Mouse (Mus musculus) large intestine, adult 2 months (tissue): ENCODE data around the gene Cadps2. TPM values are rescaled to one million over a fixed set of nuclear protein-coding genes. Genes with fewer than 3 reads are reported as not detected.

Source experiments
- DNase-seq: peaks from one replicate; pipeline ENCODE4 v3.0.0-alpha.2; 2012; ENCODE audit warnings: low read depth, low spot score
- WGBS: fragments of 180-500 bp; shearing (Covaris S2); methylation state at CpG from one replicate; pipeline ENCODE4 v1.1.7; 2018; 5-methylcytosine and 5-hydroxymethylcytosine counted together
- polyA plus RNA-seq: library from polyadenylated mRNA; depleted of rRNA; stranded (reverse); fragments of >200 nt; gene quantifications from 2 replicates; pipeline ENCODE4 v1.2.3, GENCODE M21; 2012; rRNA removed

The Cadps2 gene
- 4.1 and 4.4 TPM in 2 replicates for polyA plus RNA-seq

DNA sequence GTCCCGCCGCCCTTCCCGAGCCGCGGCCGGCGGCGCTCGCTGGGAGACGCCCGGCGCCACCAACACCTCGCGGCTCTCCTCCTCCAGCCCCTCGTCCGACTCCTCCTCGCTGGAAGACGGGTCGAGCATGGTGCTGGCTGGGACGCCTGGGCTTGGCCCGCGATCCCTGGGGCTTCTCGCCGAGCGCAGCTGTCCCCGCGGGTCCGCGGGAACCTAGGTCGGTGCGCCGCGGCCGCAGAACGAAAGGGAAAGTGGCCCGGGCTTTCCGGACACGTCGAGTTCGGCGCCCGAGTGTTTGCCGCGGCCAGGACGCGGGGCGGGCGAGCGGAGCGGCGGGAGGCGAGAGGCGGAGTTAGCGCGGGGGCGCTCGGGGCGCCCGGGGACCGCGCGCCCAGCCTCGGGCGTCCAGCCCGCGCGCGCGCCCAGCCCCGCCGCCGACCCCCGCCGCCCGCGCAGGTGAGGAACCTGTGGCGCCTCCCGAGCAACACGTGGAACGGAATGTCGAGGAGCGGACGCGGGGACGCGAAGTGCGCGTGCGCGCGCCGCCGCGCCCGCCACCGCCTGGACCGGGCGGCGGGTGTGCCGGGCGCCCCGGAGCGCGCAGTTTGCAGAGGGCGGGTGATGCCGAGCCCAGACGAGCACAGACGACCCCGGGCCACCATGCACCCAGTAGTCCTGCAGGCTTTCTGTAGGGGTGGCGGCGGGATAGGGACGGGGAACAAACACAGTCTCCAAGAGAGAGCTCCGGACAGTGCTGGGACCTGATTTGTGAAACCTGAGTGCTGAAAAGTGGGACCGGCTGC lies at the start of gene Cadps2:
Cadps2 (minus strand) TSS at position 413 of the 803 bp plus-strand sequence.
- under 1% methylated on average over 113 of the region's 114 CpGs for WGBS
- DNase-seq: no peak

DNA sequence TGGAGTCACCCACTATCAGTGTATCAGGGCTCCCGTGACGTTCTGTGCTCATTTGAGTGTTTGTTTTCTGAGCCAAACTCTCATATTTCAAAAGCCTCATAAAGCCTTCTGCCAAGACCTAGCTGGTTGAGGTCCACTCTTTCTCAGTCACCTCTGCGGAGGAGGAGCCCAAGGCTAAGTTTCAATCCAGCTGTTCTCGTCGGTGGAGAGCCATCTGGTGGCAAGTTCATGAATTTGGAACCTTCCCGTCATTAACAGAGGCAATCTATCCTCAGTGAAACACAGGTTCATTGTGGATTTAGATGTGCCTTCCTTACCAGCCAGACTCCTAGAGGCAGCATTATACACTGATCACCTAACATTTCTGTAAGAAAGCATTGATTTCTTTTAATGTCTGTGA lies 47.2 kb upstream of the Cadps2 start:
- WGBS: 4% methylated on average over 6 of the region's 6 CpGs
- DNase-seq: peak; percentile 42

DNA sequence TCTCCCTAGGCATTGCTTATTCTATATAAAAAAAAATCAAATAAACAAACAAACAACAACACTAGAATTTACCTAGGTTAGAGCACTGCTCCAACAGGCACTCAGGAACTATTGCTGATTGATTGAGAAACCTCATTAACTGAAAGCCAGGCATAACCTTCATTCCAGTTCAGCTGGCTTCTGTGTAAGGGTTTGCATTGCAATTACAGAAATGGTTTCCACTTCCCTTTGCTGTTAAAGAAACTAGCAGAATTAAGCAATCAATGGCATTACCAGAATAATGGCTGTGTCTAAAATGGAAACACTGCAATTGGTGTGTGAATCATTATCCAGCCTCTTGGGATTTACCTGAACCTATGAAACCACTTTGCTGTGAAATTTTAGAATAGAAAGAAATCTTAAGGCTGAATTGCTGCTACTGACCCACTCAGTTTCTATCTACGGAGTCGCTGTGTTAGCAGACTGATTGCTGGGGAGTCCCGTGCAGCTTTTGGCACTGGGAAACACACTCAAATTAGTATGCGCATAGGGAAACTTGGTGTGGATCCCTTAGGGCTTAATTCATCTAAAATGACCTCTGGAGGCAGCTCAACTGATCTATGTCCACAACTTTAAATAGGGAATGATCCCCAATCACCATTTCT lies 37.7 kb upstream of the Cadps2 start:
- WGBS: 87% methylated on average over 4 of the region's 4 CpGs
- DNase-seq: no peak

DNA sequence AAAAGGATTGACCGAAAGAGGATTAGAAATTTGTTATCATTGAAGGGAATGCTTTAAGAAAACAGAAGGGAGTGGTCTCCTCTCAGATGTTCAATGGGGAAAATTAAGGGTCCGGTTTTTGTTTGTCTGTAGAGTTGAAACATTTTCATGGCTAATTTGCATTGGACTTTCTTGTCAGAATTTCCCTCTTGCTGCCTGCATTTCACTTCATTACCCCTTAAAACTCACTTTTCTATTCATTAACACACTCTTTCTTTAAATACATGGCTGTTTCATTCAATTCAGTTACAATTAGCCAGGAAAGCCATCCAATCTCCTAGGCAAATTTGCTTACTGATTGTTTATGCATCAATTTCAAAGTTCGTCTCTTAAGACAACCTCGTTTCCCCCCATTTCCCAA lies 37.1 kb upstream of the Cadps2 start:
- WGBS: 82% methylated on average over 4 of the region's 4 CpGs

DNA sequence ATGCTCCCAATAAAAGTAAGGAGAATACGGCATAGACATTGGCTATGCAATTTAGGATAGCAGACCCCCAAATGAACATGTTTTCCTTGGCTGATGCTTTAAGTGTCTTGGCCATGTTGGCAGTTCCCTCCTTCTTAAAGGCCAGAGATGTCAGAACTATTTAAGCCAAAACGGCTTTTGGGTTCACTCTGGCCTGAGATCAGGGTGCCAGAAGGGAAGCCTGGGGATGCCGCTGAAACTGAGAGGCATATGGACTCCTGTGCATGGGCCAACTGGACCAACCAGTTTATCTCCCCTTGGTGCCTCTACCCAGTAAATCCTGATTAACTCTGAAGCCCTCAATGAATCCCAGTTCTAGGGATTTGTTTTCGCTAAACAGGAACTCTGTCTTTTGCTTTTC lies 34.6 kb upstream of the Cadps2 start:
- no peak for DNase-seq
- WGBS: 88% methylated on average over 4 of the region's 4 CpGs

More for the DNA sequence above, 37.1 kb upstream of the Cadps2 start:
- DNase-seq: no peak

DNA sequence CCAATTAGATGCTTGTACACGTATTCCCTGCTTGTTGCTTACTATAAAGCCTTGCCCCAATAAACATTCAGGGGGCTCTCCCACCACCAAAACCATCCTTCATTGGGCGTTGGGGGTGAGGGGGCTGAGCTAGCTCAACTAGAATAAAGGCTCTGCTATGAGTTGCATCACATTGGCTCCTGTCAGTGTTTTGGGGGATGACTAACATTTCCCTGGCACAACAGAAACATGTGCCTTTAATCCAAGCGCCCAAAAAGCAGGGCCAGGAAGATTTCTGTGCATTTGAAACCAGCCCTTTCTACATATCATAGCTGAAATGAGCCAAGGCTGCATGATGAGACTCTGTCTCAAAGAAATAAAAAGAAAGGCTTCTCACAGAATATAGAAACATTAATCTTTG lies 34.0 kb upstream of the Cadps2 start:
- WGBS: 74% methylated on average over 3 of the region's 3 CpGs
- no peak for DNase-seq

DNA sequence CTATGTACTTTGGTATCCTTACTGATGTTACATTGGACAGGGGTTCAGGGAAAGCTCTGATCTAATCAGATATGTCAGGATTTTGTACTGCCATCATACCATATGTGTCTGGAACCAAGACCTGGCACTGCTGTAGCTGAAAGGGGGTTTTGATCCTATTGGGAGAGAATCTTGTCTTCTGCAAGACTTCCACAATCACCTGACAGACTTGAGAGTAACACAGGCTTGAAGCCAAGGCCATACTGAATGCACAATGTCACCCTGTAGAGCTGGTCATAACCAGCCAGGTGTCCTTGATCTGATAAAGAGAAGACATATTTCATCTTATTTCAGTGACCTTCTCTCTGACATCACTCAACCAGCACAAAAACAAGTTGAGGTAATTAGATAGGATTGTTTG lies 30.8 kb upstream of the Cadps2 start:
- DNase-seq: no peak

DNA sequence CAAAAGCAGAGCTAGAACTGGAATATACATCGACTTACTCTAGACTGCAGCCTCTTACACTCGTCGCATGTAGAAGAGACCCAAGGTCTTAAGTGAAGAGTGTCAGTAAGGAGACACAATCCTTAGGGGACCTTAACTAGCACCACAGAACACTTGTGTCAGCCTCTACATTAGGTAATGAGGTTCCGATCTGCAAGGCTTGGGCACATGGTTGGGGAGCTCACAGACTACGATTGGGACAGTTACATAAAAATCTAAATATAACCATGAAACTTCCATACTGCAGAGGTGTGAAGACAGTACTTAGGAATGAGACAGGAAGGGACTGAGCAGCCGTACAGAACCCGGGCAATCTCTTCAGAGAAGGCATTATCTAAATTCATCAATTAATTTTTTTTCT lies 27.1 kb upstream of the Cadps2 start:
- 91% methylated on average over 7 of the region's 7 CpGs for WGBS
- DNase-seq: no peak

DNA sequence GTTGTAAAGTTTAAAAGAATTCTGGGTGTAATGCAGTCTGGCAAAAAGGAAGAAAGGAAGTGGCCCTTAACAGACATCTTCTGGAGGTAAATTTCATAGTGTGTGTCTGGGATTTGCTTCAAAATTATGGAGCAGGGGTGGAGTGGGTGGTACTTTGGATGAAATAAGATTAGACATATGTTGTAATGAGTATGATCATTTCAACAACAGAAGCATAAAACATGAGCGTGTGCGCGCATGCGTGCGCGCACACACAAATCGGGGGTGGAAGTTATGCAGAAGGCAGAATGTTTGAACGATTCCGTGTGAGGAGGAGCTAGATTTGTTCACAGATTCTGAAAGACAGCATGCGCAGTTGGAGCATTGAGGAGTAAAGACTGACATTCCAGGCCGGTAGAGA lies 14.2 kb upstream of the Cadps2 start:
- WGBS: 93% methylated on average over 11 of the region's 11 CpGs
- no peak for DNase-seq

DNA sequence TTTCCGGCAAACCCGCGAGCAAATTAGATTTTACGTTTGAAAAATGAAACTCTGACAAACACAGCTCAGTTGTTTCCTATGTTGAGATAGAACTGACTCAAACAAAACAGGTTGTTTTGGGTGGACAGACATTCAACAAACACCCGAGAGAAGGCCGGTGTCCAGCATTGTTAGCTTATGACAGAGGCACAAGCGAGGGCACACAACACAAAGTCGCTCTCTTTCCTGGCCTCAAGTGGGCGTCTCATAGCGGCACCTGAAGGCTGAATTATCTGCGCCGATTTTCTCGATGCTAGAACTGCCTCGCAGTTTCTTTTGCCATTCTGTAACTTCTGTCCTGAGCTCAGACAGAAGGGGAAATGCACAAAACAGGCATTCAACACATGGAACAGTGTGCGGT lies 780 bp upstream of the Cadps2 start:
- no peak for DNase-seq

DNA sequence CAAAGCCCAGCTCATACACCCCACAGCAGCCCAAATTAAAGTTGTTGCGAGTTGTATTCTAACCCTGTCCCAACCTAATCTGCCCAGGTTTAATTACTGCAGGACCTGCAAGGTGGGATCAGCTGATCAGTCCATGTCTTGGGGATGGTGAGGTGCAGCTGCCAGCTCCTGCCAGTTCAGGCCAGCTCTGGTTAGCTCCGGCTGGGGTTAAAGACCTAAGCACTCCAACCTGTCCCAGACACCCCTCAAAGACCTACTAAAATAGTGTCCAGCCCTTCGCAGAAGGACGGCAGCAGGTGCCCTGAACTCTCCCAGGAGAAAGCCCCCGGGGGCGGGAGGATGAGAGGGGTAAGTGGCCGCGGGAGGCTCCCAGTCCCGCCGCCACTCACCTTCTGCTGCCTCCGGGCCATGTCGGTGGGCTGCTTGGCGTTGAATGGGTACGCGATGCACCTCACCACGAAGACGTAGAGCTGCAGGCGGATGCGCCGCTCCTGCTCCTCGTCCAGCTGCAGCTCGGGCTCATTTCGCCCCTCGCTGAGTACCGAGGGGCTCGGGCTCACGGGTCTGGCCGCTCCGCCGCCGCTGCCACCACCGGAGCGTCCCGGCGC lies 716 bp downstream of the Cadps2 start:
- DNase-seq: no peak
- WGBS: 2% methylated on average over 35 of the region's 35 CpGs

More for the DNA sequence above, 780 bp upstream of the Cadps2 start:
- WGBS: 1% methylated on average over 15 of the region's 15 CpGs

DNA sequence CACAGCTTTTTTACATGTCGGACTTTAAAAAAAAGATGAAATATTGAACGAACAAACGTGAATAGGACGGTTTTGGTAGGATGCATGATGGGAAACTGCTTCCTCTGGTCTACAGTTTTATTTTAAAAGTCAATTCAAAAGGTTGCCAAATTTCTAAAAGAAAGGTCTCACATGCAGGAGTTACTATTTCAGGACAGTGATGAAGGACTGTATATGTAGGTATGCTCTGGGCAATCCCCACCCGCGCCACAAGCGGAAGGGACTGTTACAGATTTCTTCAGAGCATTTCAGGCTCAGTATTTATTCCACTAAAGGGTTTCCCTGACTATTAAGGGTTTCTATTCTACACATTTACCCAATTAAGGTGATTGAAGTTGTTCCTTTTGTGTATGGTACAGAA lies 1.6 kb downstream of the Cadps2 start:
- no peak for DNase-seq
- 90% methylated on average over 7 of the region's 7 CpGs for WGBS

DNA sequence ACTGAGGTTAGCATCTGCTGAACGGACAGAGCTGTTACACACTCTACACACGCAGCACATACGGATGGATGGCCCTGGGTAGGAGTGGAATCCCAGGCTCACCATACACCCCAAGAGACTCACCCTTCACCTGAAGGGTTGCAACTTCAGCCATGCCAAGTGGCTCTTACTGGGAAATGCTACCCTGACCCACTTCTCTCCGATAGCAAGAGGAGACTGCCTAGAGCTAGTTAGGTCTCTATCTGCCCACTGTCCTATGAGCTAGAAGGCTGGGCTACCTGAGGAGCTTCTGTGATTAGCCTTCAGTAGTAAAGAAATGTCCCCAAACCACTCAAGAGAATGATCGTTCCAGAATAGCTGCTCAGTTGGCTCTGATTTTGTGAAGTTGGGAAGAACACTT lies 2.1 kb downstream of the Cadps2 start:
- no peak for DNase-seq
- WGBS: 59% methylated on average over 5 of the region's 5 CpGs

DNA sequence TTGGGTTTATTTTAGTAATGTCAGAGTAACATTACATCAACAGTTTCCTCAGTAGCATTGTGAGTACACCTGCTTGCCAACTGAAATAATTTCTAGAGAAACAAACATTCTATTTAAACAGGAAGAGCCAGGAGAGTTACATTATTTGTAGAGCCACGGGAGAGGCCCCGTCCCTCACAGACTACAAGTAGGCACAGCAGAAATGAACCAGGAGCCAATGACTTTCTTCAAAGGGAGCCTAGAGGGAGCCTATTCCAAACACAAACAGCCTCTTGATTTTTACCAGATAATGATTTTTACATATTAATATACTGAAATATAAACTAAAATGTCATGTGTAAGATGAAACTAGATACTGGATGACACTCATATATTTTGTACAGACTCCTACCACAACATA lies 2.5 kb downstream of the Cadps2 start:
- WGBS: 22% methylated on average over 2 of the region's 2 CpGs
- no peak for DNase-seq

DNA sequence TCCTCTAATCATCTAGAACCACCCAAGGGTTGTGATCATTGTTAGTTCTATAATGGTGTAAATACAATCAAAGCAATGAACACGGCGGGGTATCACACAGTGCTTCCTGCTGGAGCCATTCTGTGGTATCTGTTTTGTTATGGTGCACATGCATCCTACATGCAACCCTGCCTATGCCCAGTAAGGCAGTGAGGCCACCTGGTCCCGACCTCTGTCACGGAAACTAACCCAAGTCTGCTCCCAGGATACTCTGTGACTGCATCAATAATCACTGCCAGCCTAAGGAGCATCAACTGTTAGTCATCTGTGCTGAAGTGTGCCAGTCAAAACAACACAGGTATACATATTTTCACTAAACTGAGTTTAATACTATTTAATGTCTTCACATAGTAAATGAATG lies 3.7 kb downstream of the Cadps2 start:
- WGBS: 84% methylated on average over 4 of the region's 4 CpGs
- DNase-seq: no peak

DNA sequence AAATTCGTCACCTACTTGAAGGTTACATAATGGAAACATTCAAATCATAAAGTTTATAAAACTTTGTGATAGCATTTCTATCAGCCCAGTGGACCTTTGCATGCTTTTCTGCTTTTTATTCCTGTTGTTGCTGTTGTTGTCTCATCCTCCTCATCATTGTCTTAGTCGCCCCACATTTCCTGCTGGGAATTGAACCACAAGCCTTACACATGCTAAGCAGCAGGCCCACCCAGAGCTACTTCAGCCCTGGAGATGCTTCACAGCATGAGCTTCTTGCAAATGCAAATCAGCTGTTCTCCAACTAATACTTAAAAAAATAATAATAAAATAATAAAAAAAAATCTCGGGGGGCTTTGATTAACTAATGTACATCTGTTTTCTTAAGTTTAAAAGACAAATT lies 8.5 kb downstream of the Cadps2 start:
- DNase-seq: no peak
- 69% methylated on average over 3 of the region's 3 CpGs for WGBS

DNA sequence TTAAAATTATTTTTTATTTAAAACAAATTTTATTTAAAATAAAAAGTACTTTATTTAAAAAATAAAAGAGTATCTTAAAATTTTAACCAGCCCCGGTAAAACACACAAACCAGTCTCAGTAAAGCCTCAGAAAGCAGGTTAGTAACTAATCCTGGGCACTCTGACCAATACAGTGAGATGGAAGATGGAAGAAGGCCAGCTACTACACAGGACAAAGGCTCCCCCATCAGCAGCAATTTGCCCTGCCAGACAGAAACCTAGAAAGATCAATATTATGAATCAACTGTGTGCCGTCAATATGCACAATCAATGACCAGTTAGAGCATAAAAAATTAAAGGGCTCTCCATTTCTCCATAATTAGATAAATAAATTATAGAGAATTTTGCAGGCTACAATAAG lies 9.9 kb downstream of the Cadps2 start:
- DNase-seq: no peak
- WGBS: 91% methylated on average over 2 of the region's 2 CpGs

DNA sequence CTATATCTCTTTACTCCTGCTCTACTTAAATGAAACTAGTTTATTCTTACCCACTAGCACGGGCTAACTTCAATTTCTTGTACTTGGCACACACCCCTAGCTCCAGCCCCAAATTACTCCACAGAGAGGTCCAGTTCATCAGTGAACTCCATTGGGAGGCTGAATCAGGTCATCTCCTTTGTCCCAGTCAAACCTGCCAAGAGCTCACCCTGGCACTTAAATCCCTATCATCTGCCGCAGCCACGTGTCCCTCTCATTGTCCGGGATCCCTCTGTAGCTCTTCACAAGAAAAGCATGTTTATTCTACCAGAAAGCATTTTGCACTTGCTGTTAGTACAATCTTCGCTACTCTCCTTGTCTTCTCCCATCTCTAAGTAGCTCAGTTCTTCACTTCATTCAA lies 17.4 kb downstream of the Cadps2 start:
- 88% methylated on average over 5 of the region's 5 CpGs for WGBS
- DNase-seq: no peak

DNA sequence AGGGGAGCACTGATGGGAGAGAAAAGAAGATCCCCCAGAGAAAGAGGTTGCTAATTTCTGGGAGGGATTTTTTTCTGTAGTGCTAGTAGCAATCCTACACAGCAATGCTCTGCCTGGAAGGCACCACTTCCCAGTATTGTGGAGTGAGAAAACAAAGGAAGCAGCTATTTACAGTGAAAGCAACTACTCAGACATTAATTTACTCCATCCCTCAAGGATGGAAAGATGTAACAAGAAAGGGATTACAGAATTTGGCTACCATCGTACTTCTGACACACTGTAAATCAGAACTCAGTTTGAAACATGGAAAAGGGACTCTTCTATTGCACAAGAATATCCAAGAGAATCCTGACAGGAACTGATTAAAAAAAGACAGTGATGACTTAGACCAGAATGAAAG lies 29.1 kb downstream of the Cadps2 start:
- DNase-seq: no peak
- WGBS: 79% methylated on average over 1 of the region's 1 CpGs

DNA sequence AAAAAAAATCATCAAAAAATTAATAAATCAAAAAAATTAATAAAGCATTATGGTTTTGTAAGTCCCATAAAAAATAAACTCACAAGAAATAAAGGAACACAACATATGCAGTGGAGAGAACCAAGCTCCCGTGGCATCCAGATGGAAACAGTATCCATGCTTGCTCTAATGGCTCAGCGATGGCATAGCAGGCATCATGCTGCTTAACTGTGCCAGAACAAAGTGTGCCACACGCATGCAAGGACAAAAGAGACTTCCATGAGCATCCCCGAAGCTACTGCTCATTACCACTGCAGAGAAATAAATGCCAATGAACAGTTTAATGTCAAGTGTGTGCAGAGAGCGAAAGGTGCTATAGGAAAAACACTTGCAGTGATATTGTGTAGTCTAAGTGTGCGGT lies 29.9 kb downstream of the Cadps2 start:
- no peak for DNase-seq
- 92% methylated on average over 6 of the region's 6 CpGs for WGBS

DNA sequence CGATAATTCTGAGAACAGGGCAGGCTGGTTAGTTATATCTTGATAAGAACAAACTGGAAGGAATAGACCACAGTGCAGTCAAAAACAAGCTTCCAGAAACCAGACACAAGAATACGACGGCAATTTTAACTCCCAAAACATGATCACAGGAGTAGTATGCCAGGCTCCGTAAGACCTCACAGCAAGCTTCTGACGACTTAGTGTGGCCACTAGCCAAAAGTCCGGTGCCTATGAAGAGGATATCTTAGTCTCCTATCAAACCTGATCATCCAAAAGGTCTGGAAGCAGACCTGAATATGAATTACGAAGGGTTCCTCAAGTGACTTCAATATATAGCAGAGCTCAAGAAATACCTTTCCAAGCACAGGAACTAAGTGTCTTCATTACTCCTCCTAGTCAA lies 33.9 kb downstream of the Cadps2 start:
- 85% methylated on average over 7 of the region's 7 CpGs for WGBS

More for the DNA sequence above, 33.9 kb downstream of the Cadps2 start:
- DNase-seq: no peak
